Mouse (Mus musculus): ENCODE results near the gene Hoxd10.

Gene Hoxd10

GRCm38 (mm10) chr2:74678891-74679595 lies 12.7 kb upstream of the Hoxd10 start, which contains the start of gene Hoxd11:
TSS of gene Hoxd11 (plus strand) at chr2:74679557.
- in situ Hi-C loops (cut with MboI; ENCODE audit: low sequenced_read_pairs) = loop anchor here (25.0 kb wide), 1 partner anchor 633 kb away; no protein-coding TSS in a partner anchor

GRCm38 (mm10) chr2:74679596-74679971 lies 12.1 kb upstream of the Hoxd10 start:
- in situ Hi-C loops (cut with MboI; ENCODE audit: low sequenced_read_pairs) = loop anchor here (25.0 kb wide), 1 partner anchor 633 kb away; no protein-coding TSS in a partner anchor

- in situ Hi-C loops (cut with MboI; ENCODE audit: low sequenced_read_pairs) = loop anchor here (25.0 kb wide), 1 partner anchor 632 kb away; no protein-coding TSS in a partner anchor
These were observed 11.7 kb upstream of the Hoxd10 start for GRCm38 (mm10) chr2:74679980-74680379.

GRCm38 (mm10) chr2:74680561-74681398 lies 10.9 kb upstream of the Hoxd10 start:
- in situ Hi-C loops (cut with MboI; ENCODE audit: low sequenced_read_pairs) = loop anchor here (25.0 kb wide), 1 partner anchor 632 kb away; no protein-coding TSS in a partner anchor

- in situ Hi-C loops (cut with MboI; ENCODE audit: low sequenced_read_pairs) = loop anchor here (25.0 kb wide), 1 partner anchor 630 kb away; no protein-coding TSS in a partner anchor
These were observed 9.9 kb upstream of the Hoxd10 start for GRCm38 (mm10) chr2:74681594-74682531.

GRCm38 (mm10) chr2:74682796-74683195 lies 8.9 kb upstream of the Hoxd10 start:
- in situ Hi-C loops (cut with MboI; ENCODE audit: low sequenced_read_pairs) = loop anchor here (25.0 kb wide), 1 partner anchor 630 kb away; no protein-coding TSS in a partner anchor

- in situ Hi-C loops (cut with MboI; ENCODE audit: low sequenced_read_pairs) = loop anchor here (25.0 kb wide), 1 partner anchor 629 kb away; no protein-coding TSS in a partner anchor
These were observed 8.2 kb upstream of the Hoxd10 start for GRCm38 (mm10) chr2:74683471-74683951.

- in situ Hi-C loops (cut with MboI; ENCODE audit: low sequenced_read_pairs) = loop anchor here (25.0 kb wide), 1 partner anchor 628 kb away; no protein-coding TSS in a partner anchor
These were observed 7.6 kb upstream of the Hoxd10 start for GRCm38 (mm10) chr2:74684106-74684505.

- in situ Hi-C loops (cut with MboI; ENCODE audit: low sequenced_read_pairs) = loop anchor here (25.0 kb wide), 1 partner anchor 627 kb away; no protein-coding TSS in a partner anchor
These were observed 6.6 kb upstream of the Hoxd10 start for GRCm38 (mm10) chr2:74685059-74685603.

- in situ Hi-C loops (cut with MboI; ENCODE audit: low sequenced_read_pairs) = loop anchor here (25.0 kb wide), 1 partner anchor 626 kb away; no protein-coding TSS in a partner anchor
These were observed 5.3 kb upstream of the Hoxd10 start for GRCm38 (mm10) chr2:74686301-74686987.

GRCm38 (mm10) chr2:74686988-74687697 lies 4.6 kb upstream of the Hoxd10 start:
- in situ Hi-C loops (cut with MboI; ENCODE audit: low sequenced_read_pairs) = loop anchor here (25.0 kb wide), 1 partner anchor 625 kb away; no protein-coding TSS in a partner anchor

GRCm38 (mm10) chr2:74687698-74688555 lies 3.8 kb upstream of the Hoxd10 start:
- in situ Hi-C loops (cut with MboI; ENCODE audit: low sequenced_read_pairs) = loop anchor here (25.0 kb wide), 1 partner anchor 624 kb away; no protein-coding TSS in a partner anchor

- in situ Hi-C loops (cut with MboI; ENCODE audit: low sequenced_read_pairs) = loop anchor here (25.0 kb wide), 1 partner anchor 623 kb away; no protein-coding TSS in a partner anchor
These were observed 2.7 kb upstream of the Hoxd10 start for GRCm38 (mm10) chr2:74688795-74689573.

GRCm38 (mm10) chr2:74689574-74690337 lies 2.0 kb upstream of the Hoxd10 start:
- in situ Hi-C loops (cut with MboI; ENCODE audit: low sequenced_read_pairs) = loop anchor here (10.0 to 25.0 kb wide), 2 partner anchors 455 to 623 kb away; no protein-coding TSS in a partner anchor

- in situ Hi-C loops (cut with MboI; ENCODE audit: low sequenced_read_pairs) = loop anchor here (10.0 to 25.0 kb wide), 2 partner anchors 454 to 622 kb away; no protein-coding TSS in a partner anchor
These were observed 1.4 kb upstream of the Hoxd10 start for GRCm38 (mm10) chr2:74690338-74690716.
